Mouse (Mus musculus): Measurements from ENCODE around the gene Scn8a.

DNA sequence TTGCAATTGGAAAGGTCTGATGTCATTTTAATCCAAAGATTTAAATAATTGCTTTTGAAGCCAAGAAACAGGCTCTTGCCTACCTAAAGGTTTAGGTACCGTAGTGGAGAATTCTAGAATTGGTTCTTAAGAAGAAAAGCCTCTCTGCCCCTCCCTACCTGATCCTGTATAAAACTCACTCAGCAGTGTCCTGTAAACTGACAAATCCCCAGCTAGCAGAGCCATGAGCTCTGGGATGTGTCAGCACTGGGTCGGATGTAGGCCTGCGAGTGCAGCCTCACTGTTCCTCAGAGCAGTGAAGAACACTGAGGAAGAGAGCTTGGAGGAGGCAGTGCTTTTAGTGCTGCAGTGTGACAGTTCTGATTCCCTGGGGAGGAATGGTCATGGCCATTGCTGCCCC is 134.9 kb downstream of the Scn8a start:
- no peak for TF ChIP-seq POLR2A (IDR thresholded peaks at IDR 0.05; ENCODE audit: low read depth, low read length)
- no peak for TF ChIP-seq CTCF (IDR thresholded peaks at IDR 0.05; ENCODE audit: extremely low read depth, insufficient read length, insufficient replicate concordance, low read depth, low read length)

Data from small intestine, adult 2 months (tissue).